Mouse (Mus musculus): ENCODE data around the gene Nutf2-ps1. TPM values are rescaled to one million over a fixed set of nuclear protein-coding genes. Genes with fewer than 3 reads are reported as not detected.

Gene Nutf2-ps1
- polyA plus RNA-seq, 1 experiment from 2014 or later = 289 TPM

DNA sequence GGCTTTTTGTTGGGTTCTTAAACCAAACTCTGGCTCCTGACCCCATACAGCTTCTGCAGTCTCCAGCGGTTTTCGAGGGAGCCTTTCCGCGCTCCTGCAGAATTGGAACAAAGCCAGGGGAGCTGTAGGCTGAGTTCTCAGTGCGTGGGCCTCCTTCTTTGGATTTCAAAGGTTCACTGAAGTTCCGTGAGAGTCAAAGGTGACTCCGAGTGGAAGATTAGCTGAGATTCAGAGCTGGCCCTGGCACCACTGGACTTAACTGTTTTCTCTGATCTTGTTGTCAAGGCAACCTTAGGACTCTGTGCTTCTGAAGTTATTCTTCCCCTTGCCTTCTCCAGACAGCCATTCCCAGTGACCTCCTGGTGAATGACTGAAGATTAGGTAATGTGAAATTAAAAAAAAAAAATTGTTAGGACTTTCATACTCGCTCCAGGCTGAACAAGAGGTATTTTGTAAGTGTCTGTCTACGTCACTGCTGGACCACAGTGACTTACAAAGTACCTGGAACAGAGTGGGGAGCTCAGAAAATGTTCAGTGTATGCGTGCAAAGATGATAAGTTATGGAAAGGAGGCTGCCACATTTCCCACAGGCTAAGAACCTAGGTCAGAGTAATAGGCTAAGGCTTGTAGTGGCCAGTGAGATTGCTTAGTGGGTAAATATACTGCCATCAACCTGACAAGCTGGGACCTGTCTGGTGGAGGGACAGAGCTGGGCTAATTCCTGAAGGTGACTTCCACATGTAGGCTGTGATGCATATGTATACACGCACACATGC, 11.7 kb downstream of the Nutf2-ps1 start:
- H3K9ac ChIP-seq = no peak overlapping the region
- H3K9me3 ChIP-seq (replicated peaks) = no peaks in the 10 kb centered on the region
- H3K27ac ChIP-seq = no peak overlapping the region
- H3K36me3 ChIP-seq = no peaks in the 10 kb centered on the region
- peaks cover 3% of the 10 kb centered on the region; the same call in 1 of the 2 replicates for H3K4me1 ChIP-seq
- H3K4me3 ChIP-seq = no peak overlapping the region
- no peak overlapping the region for H3K4me2 ChIP-seq
- 66% methylated on average over 11 of the region's 11 CpGs for WGBS (ENCODE audit: insufficient replicate concordance)
- ATAC-seq = no peak
- no peaks in the 10 kb centered on the region for H3K27me3 ChIP-seq (replicated peaks)

DNA sequence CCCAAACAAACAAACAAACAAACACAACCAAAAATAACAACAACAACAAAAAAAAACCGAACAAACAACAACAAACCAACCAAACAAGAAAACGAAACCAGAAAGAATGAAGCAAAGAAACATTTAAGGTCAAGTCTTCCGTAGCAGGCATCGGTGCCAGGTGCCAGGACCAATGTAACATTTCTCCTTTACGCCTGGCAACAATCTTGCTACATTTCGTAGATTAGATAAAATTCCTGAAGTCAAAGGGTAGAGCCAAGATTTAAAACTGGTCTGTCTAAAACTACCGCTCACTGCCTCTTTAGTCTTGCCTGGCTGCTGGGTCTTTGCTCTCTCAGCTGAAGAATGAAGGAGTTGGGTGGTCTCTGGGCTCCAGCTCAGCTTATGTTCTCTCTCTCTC, 12.8 kb downstream of the Nutf2-ps1 start:
- peaks cover 15% of the 10 kb centered on the region for H3K4me1 ChIP-seq
- H3K27me3 ChIP-seq (replicated peaks) = no peaks in the 10 kb centered on the region
- H3K9ac ChIP-seq = no peak overlapping the region
- no peaks in the 10 kb centered on the region for H3K9me3 ChIP-seq (replicated peaks)
- WGBS (ENCODE audit: insufficient replicate concordance) = 64% methylated on average over 7 of the region's 7 CpGs
- ATAC-seq = no peak
- no peaks in the 10 kb centered on the region for H3K36me3 ChIP-seq
- H3K27ac ChIP-seq = no peak overlapping the region
- H3K4me2 ChIP-seq = no peak overlapping the region
- no peak overlapping the region for H3K4me3 ChIP-seq

DNA sequence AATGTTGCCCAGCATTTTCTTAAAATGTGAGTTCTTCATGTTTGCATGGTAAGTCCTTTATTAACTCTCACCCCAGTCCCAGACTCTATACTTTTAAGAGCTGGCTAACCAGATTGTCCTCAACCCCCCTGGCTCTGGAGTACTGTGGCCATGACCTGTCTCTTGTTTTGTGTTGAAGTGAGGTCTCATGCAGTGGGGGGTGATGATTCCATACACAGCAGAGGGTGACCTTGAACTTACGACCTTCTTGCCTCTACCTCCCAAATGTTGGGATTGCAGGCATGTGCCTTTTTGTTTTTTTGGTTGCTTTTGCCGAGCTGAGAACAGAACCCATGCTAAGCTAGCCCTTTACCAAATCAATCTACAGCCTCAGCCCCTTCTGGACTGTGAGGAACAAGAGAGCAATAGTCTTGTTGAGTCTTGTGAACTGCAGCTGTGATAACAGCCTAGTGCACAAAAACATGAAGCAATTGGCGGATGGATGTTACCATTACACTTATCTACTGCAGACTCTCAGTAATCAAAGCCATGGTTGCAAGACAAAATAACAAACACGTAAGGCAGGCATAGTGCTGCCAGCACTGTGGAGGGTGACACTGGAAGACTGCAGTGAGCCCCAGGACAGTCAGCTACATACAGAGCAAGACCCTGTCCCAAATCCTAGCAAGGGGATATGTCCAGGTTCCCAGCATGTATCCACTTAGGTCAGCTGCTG, 13.4 kb downstream of the Nutf2-ps1 start:
- H3K27ac ChIP-seq = no peak overlapping the region
- H3K27me3 ChIP-seq (replicated peaks) = no peaks in the 10 kb centered on the region
- H3K9me3 ChIP-seq (replicated peaks) = no peaks in the 10 kb centered on the region
- H3K4me3 ChIP-seq = no peak overlapping the region
- H3K4me1 ChIP-seq = peaks cover 19% of the 10 kb centered on the region
- H3K36me3 ChIP-seq = no peaks in the 10 kb centered on the region
- no peak overlapping the region for H3K4me2 ChIP-seq
- 50% methylated on average over 4 of the region's 4 CpGs for WGBS (ENCODE audit: insufficient replicate concordance)
- ATAC-seq = no peak
- no peak overlapping the region for H3K9ac ChIP-seq

DNA sequence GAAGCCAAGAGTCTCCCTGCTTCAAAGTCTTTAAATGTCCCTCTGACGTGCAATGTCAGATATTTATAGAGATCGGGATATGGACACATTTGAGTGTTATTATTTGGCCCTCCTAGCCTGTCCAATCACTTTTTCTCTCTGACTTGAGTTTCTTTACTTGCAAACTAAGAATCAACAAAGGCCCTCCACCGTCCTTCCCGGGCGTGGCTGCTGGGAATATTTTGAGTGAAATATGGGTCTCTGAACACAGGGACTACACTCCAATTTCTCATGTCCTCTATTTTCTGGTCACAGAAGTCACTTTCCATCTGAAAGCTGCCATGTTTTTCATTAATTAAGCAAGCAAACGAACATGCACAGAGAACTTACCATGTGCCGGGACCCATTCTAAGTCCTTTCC, 14.3 kb downstream of the Nutf2-ps1 start:
- Histone ChIP-seq H3K27me3 (replicated peaks) (no peaks in the 10 kb centered on the region), H3K9ac (no peak overlapping the region), H3K36me3 (no peaks in the 10 kb centered on the region), H3K4me3 (no peak overlapping the region), H3K9me3 (replicated peaks) (no peaks in the 10 kb centered on the region), H3K4me1 (peaks cover 19% of the 10 kb centered on the region), H3K27ac (no peak overlapping the region), H3K4me2 (no peak overlapping the region)
- no peak for ATAC-seq
- 69% methylated on average over 7 of the region's 7 CpGs for WGBS (ENCODE audit: insufficient replicate concordance)

DNA sequence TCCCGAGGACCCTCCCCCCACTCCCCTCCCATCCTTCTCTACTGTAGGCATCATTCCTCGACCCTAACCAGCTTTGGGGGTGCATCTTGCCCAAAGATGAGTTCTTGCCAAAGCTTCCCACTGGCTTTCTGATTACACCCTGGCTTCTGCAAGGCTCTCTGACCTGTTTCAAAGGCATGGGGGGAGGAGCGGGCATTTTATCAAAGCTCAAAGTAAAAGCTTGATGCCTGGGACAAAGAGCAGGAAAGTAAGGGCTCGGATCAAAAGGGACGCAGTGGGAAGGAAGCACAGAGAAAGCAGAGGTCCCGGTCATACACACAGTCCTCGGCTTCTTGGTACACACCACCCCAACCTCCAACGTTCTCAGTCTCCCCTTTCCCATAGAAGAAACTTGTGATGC, 14.7 kb downstream of the Nutf2-ps1 start:
- Histone ChIP-seq H3K4me1 (peaks cover 19% of the 10 kb centered on the region), H3K27me3 (replicated peaks) (no peaks in the 10 kb centered on the region), H3K9me3 (replicated peaks) (no peaks in the 10 kb centered on the region), H3K4me2 (no peak overlapping the region), H3K9ac (no peak overlapping the region), H3K36me3 (no peaks in the 10 kb centered on the region), H3K27ac (no peak overlapping the region), H3K4me3 (no peak overlapping the region)
- no peak for ATAC-seq
- WGBS (ENCODE audit: insufficient replicate concordance) = 59% methylated on average over 8 of the region's 8 CpGs

DNA sequence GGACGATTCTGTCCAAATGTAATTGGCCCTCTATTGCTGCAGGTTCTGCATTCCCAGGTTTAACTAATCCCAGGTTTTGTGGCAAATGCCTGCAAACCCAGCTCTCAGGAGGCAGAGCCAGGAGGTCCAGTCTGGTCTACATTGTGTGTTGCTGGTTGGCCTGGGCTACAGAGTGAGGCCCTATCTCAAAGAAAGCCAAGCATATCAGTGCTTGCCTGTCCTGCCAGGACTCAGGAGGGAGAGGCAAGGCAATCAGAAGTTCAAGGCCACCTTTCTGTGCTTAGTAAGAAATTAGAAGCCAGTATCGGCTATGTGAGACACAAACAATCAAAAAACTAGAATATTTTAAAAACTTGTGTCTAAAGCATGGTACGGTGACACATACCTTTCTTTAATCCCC, 15.7 kb downstream of the Nutf2-ps1 start:
- H3K4me1 ChIP-seq = peaks cover 19% of the 10 kb centered on the region
- H3K4me2 ChIP-seq = no peak overlapping the region
- no peaks in the 10 kb centered on the region for H3K9me3 ChIP-seq (replicated peaks)
- no peaks in the 10 kb centered on the region for H3K36me3 ChIP-seq
- no peak overlapping the region for H3K27ac ChIP-seq
- H3K27me3 ChIP-seq (replicated peaks) = no peaks in the 10 kb centered on the region
- 72% methylated on average over 3 of the region's 3 CpGs for WGBS (ENCODE audit: insufficient replicate concordance)
- ATAC-seq = no peak
- no peak overlapping the region for H3K4me3 ChIP-seq
- H3K9ac ChIP-seq = no peak overlapping the region

DNA sequence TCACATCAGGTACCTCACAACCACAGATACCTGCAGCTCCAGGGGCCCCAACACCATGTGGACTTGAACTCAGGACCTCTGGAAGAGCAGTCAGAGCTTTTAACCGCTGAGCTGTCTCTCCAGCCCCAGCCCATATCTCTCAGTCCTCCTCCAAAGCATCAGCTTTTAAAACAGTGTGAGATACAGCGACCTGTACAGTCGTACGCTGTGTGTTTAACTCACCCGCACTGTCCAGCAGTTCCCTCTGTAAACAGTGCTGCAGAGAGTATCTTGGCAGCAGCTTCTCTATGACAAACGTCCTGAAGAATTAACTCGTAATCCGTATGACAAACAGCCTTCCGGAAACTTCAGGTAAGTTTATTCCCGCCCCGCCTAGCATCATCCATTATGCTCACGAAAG, 16.3 kb downstream of the Nutf2-ps1 start:
- no peaks in the 10 kb centered on the region for H3K9me3 ChIP-seq (replicated peaks)
- ATAC-seq = no peak
- peaks cover 19% of the 10 kb centered on the region for H3K4me1 ChIP-seq
- no peaks in the 10 kb centered on the region for H3K36me3 ChIP-seq
- H3K9ac ChIP-seq = no peak overlapping the region
- H3K4me2 ChIP-seq = no peak overlapping the region
- H3K4me3 ChIP-seq = no peak overlapping the region
- WGBS (ENCODE audit: insufficient replicate concordance) = 69% methylated on average over 12 of the region's 12 CpGs
- no peak overlapping the region for H3K27ac ChIP-seq
- no peaks in the 10 kb centered on the region for H3K27me3 ChIP-seq (replicated peaks)

DNA sequence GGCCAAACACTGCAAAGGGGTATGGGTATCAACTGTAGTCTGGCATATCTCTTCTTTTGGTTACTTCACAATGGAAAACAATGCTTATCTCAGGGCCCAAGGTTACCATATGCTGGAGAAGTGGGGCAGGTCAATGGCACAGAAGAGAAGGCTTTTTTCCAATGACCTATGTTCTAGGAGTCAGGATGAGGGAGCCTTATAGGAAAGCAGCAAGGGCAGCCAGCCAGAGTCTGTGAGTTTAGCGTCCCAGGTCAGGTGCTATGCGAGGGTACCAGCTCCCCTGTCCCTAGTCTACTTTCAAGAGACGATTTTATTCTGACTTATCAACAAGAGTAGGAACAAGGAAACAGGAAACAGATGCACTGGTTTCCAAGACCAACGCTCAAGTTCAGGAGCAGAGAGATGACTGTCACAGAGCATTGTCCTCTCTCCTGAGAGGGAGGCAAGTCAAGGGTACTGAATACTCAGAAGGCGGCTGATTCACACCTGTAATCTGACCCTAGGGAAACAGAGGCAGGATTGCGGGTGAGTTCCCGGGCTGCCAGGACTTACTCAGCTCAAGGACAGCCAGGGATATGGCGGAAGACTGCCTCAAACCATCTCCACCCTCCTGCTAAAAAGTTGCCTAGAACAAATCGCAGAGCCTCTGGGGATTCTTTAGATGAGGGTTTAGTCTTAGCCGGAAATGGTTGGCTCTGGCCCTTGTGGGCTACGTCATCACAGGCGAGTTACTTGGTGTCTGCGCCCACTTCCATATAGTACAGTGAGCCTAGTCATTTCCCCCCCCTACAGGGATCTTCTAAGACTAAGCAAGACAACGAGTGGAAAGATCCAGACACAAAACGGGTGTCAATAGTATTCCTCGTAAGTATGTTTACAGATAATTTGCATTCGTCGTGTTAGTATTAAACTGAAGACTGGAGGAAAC, 17.1 kb downstream of the Nutf2-ps1 start:
- no peaks in the 10 kb centered on the region for H3K9me3 ChIP-seq (replicated peaks)
- peaks cover 19% of the 10 kb centered on the region for H3K4me1 ChIP-seq
- ATAC-seq = 0 out of 2 replicates have a peak, but pooled peaks have one; percentile 10
- no peak overlapping the region for H3K9ac ChIP-seq
- no peaks in the 10 kb centered on the region for H3K27me3 ChIP-seq (replicated peaks)
- H3K4me3 ChIP-seq = no peak overlapping the region
- no peak overlapping the region for H3K27ac ChIP-seq
- no peaks in the 10 kb centered on the region for H3K36me3 ChIP-seq
- WGBS (ENCODE audit: insufficient replicate concordance) = 44% methylated on average over 18 of the region's 18 CpGs
- no peak overlapping the region for H3K4me2 ChIP-seq

DNA sequence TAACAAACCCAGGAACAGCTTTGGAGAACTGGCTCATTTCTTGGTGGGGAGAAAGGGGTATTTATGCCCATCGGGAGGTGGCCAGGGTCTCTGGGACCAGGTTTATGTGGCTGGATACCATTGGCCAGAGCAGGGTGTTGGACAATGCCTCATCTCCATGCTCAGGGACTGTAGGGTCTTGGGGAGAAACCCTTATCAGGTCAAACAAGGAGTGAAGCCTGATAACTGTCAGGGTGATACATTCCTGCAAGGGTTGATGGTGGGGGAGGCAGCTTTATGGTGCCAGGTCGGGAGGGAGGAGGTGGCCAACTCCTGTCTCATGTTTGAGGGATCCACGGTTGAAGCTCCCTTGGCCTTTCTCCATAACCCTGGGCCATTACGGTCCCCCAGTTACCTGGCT, 17.8 kb downstream of the Nutf2-ps1 start:
- H3K27me3 ChIP-seq (replicated peaks) = no peaks in the 10 kb centered on the region
- 42% methylated on average over 4 of the region's 4 CpGs for WGBS (ENCODE audit: insufficient replicate concordance)

DNA sequence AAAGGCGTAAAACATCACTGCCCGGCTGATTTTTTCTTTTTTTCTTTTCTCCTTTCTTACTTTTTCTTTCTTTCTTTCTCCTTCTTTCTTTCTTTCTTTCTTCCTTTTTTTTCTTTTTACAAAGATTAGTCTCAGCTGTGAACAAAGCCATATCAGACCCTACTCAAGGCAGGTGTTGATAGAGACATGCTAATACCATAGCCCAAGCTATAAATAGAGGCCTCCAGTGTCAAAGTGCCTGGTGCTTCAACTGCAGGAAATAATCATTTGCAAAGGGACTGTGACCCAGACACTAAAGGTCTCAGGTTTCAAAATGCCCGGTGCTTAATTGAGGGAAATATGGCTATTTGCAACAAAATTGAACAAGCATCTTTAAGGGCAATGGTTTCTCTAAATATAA, 20.3 kb downstream of the Nutf2-ps1 start:
- Histone ChIP-seq H3K27me3 (replicated peaks) (no peaks in the 10 kb centered on the region), H3K4me2 (no peak overlapping the region), H3K9me3 (replicated peaks) (no peaks in the 10 kb centered on the region), H3K9ac (no peak overlapping the region), H3K36me3 (no peaks in the 10 kb centered on the region), H3K4me3 (no peak overlapping the region), H3K4me1 (peaks cover 19% of the 10 kb centered on the region), H3K27ac (no peak overlapping the region)
- ATAC-seq = no peak
- WGBS (ENCODE audit: insufficient replicate concordance) = 60% methylated on average over 3 of the region's 3 CpGs

More for the DNA sequence above, 17.8 kb downstream of the Nutf2-ps1 start:
- Histone ChIP-seq H3K36me3 (no peaks in the 10 kb centered on the region), H3K4me1 (peaks cover 19% of the 10 kb centered on the region), H3K27ac (no peak overlapping the region), H3K4me3 (no peak overlapping the region), H3K9ac (no peak overlapping the region), H3K9me3 (replicated peaks) (no peaks in the 10 kb centered on the region), H3K4me2 (no peak overlapping the region)
- no peak for ATAC-seq

DNA sequence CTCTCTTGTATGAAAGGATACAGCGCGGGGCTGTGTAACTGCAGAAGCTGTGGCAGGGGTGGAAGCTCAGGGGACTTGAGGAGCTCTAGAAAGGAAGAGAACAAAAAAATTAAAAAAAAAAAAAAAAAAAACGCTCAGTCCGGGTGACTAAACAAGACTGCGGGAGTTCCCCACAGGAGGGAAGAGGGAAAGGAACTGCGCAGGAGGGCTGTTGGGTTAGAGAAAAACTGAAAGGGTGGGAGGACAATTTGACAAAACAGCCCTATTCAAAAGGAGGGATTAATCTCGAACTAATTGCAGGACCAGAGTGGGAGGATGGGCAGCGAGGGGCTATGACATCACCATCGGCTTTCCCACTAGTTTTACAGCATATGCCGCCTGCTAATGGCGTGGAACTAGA, 21.0 kb downstream of the Nutf2-ps1 start:
- no peaks in the 10 kb centered on the region for H3K36me3 ChIP-seq
- no peak overlapping the region for H3K27ac ChIP-seq
- whole genome bisulfite sequencing (ENCODE audit: insufficient replicate concordance) = 41% methylated on average over 11 of the region's 11 CpGs
- no peak overlapping the region for H3K4me3 ChIP-seq
- no peak overlapping the region for H3K9ac ChIP-seq
- no peak overlapping the region for H3K4me2 ChIP-seq
- ATAC-seq = no peak
- H3K4me1 ChIP-seq = peaks cover 19% of the 10 kb centered on the region
- no peaks in the 10 kb centered on the region for H3K9me3 ChIP-seq (replicated peaks)
- no peaks in the 10 kb centered on the region for H3K27me3 ChIP-seq (replicated peaks)
